Mouse (Mus musculus) hematopoietic stem cell, adult 5-6 weeks (primary cell): ENCODE measurements at regions not wholly inside any gene's neighbourhood (a gene's known extent, or its start where the extent isn't known, plus 50 kb on each side); places are given as distances from the start of the nearest gene placed in this dataset.
"Not testable (repeated sequence)": the region's sequence is repeated elsewhere in the genome, so short reads cannot be mapped to it uniquely, and the experiment has no call there.

Experiments used
- ATAC-seq, 2 experiments: fragments of 125-278 bp in 1 of 2; replicated peaks in 1 of 2; 2 replicates each; pipeline ENCODE4 v1.8.0; 2016 to 2017; ENCODE audit warnings: inconsistent platforms in 2 of 2, mild to moderate bottlenecking in 2 of 2, moderate number of reproducible peaks in 2 of 2, low read depth in 1 of 2, moderate TSS enrichment in 1 of 2; ENCODE audit not compliant: low FRiP score in 2 of 2, poor library complexity in 2 of 2, severe bottlenecking in 2 of 2, insufficient read depth in 1 of 2, low TSS enrichment in 1 of 2

GRCm38 (mm10) chr12:113241373-113242193, 55.9 kb downstream of the Tmem121 start:
- no peak for ATAC-seq

- ATAC-seq, result no peak
These were observed 56.4 kb downstream of the Tmem121 start for GRCm38 (mm10) chr12:113242194-113242510.

GRCm38 (mm10) chr12:113244685-113245084, 59.0 kb downstream of the Tmem121 start:
- no peak for ATAC-seq

GRCm38 (mm10) chr12:113253446-113254424, 68.0 kb downstream of the Tmem121 start:
- not testable (repeated sequence) for ATAC-seq

GRCm38 (mm10) chr12:113255331-113255730, 69.6 kb downstream of the Tmem121 start:
- ATAC-seq, result no peak

- no peak for ATAC-seq
These were observed 70.9 kb downstream of the Tmem121 start for GRCm38 (mm10) chr12:113256628-113257027.

- ATAC-seq, result no peak
These were observed 71.5 kb downstream of the Tmem121 start for GRCm38 (mm10) chr12:113257243-113257642.

- no peak for ATAC-seq
These were observed 73.7 kb downstream of the Tmem121 start for GRCm38 (mm10) chr12:113259476-113259875.

- ATAC-seq, result no peak
These were observed 74.6 kb downstream of the Tmem121 start for GRCm38 (mm10) chr12:113260304-113260703.

- ATAC-seq, result no peak
These were observed 90.2 kb downstream of the Tmem121 start for GRCm38 (mm10) chr12:113275934-113276333.

GRCm38 (mm10) chr12:113276355-113276942, 90.7 kb downstream of the Tmem121 start:
- peak in 1 of 2 experiments; percentile 1; a peak in 1 of 4 replicates for ATAC-seq

GRCm38 (mm10) chr12:113277741-113278140, 92.0 kb downstream of the Tmem121 start:
- ATAC-seq, result peak; percentile 85 to 94

- no peak for ATAC-seq
These were observed 106.5 kb downstream of the Tmem121 start for GRCm38 (mm10) chr12:113292029-113292809.

GRCm38 (mm10) chr12:113295924-113296323, 110.2 kb downstream of the Tmem121 start:
- ATAC-seq, result peak; percentile 4 to 43; a peak in 1 of 4 replicates

- no peak for ATAC-seq
These were observed 120.2 kb downstream of the Tmem121 start for GRCm38 (mm10) chr12:113305973-113306372.

GRCm38 (mm10) chr12:113313319-113313718, 127.6 kb downstream of the Tmem121 start:
- ATAC-seq, result no peak

- ATAC-seq, result peak; percentile 51 to 71; a peak in 3 of 4 replicates
These were observed 128.9 kb downstream of the Tmem121 start for GRCm38 (mm10) chr12:113314624-113315023.
